Comparison of ENCODE assay signal across 8 mouse cellular contexts in genomic region chr19:53052031-53052670, GRCm38 (mm10). TPM values are rescaled to one million over a fixed set of nuclear protein-coding genes. Genes with fewer than 3 reads are reported as not detected.
DNase-seq lines count a peak whose midpoint lies in the region; ATAC-seq and TF ChIP-seq lines count a peak whose summit lies in the region.

No protein-coding gene starts in this region.

- H3K36me3 ChIP-seq in hindbrain, embryonic 12.5 days = no peaks in the 10 kb centered on the region
- H3K36me3 ChIP-seq in midbrain, embryonic 12.5 days = no peaks in the 10 kb centered on the region

- TF ChIP-seq CTCF in layer of hippocampus, adult 2 months (conservative IDR thresholded peaks at IDR 0.05) = no peak

- no peak overlapping the region for H3K9ac ChIP-seq in hindbrain, embryonic 12.5 days
- H3K9ac ChIP-seq in midbrain, embryonic 12.5 days (replicated peaks) = no peak overlapping the region

- H3K27ac ChIP-seq in layer of hippocampus, adult 2 months = peak overlapping the region; percentile 56; the same call in 1 of the 2 replicates
- H3K27ac ChIP-seq in hindbrain, embryonic 12.5 days = no peak overlapping the region
- no peak overlapping the region for H3K27ac ChIP-seq in midbrain, embryonic 12.5 days (replicated peaks)

- DNase-seq in layer of hippocampus, adult 2 months (ENCODE audit: low spot score in 2 of 2) = no peak
- DNase-seq in layer of hippocampus, postnatal 36 days = no peak
- DNase-seq in embryo, embryonic 11 days = peak; percentile 70
- no peak for DNase-seq in c-Kit-positive CD71-positive TER-119-positive erythroid progenitor cells, embryonic 14.5 days (ENCODE audit: low spot score)
- DNase-seq in yolk sac, embryonic 10.5 days (ENCODE audit: low spot score) = no peak
- DNase-seq in left cerebral cortex, adult 11 months (ENCODE audit: low spot score) = no peak

- no peak; the same call in 1 of the 2 replicates for ATAC-seq in hindbrain, embryonic 12.5 days (ENCODE audit: low FRiP score)
- 0 out of 2 replicates have a peak, but pooled peaks have one; percentile 38 for ATAC-seq in midbrain, embryonic 12.5 days (ENCODE audit: low FRiP score, low read depth)

- H3K9me3 ChIP-seq in hindbrain, embryonic 12.5 days (replicated peaks) = no peaks in the 10 kb centered on the region
- H3K9me3 ChIP-seq in midbrain, embryonic 12.5 days = peaks cover 5% of the 10 kb centered on the region; the same call in 1 of the 2 replicates

- 13% methylated on average over 19 of the region's 19 CpGs for WGBS in hindbrain, embryonic 12.5 days
- 27% methylated on average over 19 of the region's 19 CpGs for WGBS in midbrain, embryonic 12.5 days

- H3K4me1 ChIP-seq in hindbrain, embryonic 12.5 days = peaks cover 12% of the 10 kb centered on the region
- peaks cover 12% of the 10 kb centered on the region; the same call in 1 of the 2 replicates for H3K4me1 ChIP-seq in midbrain, embryonic 12.5 days

- H3K4me2 ChIP-seq in hindbrain, embryonic 12.5 days (replicated peaks) = peak overlapping the region; percentile 44
- H3K4me2 ChIP-seq in midbrain, embryonic 12.5 days (replicated peaks) = peak overlapping the region; percentile 18

- no peaks in the 10 kb centered on the region for H3K27me3 ChIP-seq in hindbrain, embryonic 12.5 days
- no peaks in the 10 kb centered on the region for H3K27me3 ChIP-seq in midbrain, embryonic 12.5 days

- H3K4me3 ChIP-seq in layer of hippocampus, adult 2 months = peak overlapping the region; percentile 37
- H3K4me3 ChIP-seq in hindbrain, embryonic 12.5 days = no peak overlapping the region
- H3K4me3 ChIP-seq in midbrain, embryonic 12.5 days = no peak overlapping the region

RNA-seq across cellular contexts. Expression of gene Xpnpep1, which starts 12.1 kb away (rescaled TPM):
- 10 to 100 TPM; 78.7 to 82.9 TPM for total RNA-seq in layer of hippocampus, adult 2 months (2021)
- total RNA-seq in layer of hippocampus, postnatal 36 days (2021) = 10 to 100 TPM; 87.6 to 88.9 TPM
- 159 and 166 TPM in 2 replicates for polyA plus RNA-seq in hindbrain, embryonic 12.5 days (2016; fragmentation: Nextera tagmentation; extraction: Ambion mirVana)
- 137 and 139 TPM in 2 replicates for polyA plus RNA-seq in midbrain, embryonic 12.5 days (2016; fragmentation: Nextera tagmentation; extraction: Ambion mirVana)
